Mouse (Mus musculus): Measurements from ENCODE around the gene Pdlim4.

Pdlim4 gene

GRCm38 (mm10) chr11:54068520-54069371 is at the start of gene Pdlim4:
Gene Pdlim4 (minus strand): TSS chr11:54069014.
- in situ Hi-C loops (cut with MboI; ENCODE audit: unreplicated experiment in 2 of 2): no loop called here

- in situ Hi-C loops (cut with MboI; ENCODE audit: unreplicated experiment in 2 of 2): loop anchor here in 1 of 2 experiments (25.0 kb wide), 1 partner anchor 770 kb away; no protein-coding TSS in a partner anchor
Measured at GRCm38 (mm10) chr11:54117096-54117495, 48.3 kb upstream of the Pdlim4 start.

DNA sequence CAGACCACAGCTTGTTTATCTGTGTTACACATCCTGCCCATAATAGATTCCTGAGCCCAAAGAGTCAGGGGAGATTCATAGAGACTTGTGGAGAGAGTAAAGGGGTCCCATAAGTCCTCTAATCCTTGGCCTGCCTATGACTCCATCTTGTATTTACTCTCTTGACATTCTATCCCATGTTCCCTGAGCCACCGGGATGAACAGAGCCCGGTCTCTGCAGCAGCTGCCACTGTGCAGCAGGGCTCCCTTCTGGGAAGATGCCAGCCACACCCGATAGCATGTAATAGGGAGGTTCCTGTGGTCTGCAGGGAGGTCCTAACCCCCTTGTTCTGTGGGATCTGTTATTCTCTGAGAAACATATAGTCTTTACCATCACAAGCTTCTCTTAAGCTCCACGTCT is 47.6 kb upstream of the Pdlim4 start:
- in situ Hi-C loops (cut with MboI; ENCODE audit: unreplicated experiment in 2 of 2): loop anchor here in 1 of 2 experiments (25.0 kb wide), 1 partner anchor 771 kb away; no protein-coding TSS in a partner anchor

DNA sequence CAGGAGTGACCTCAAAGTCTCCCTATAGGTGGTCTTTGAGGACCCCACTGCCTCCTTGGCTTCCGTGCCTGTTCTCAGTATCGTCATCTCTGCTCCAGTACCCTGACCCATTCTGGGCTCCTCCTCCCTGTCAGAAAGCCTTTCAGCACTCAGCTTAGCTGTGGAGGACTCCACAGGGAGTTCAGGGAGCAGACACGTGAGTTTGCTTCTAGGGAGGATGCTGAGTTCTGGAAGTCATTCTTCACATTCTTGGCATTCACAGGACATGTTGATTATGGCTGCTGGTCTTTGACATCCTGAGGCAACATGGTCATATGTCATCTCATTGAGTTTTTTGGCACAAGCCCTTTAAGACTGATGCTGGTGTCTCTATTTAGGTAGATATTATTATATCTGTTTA is 47.1 kb upstream of the Pdlim4 start:
- in situ Hi-C loops (cut with MboI; ENCODE audit: unreplicated experiment in 2 of 2): loop anchor here in 1 of 2 experiments (25.0 kb wide), 1 partner anchor 771 kb away; no protein-coding TSS in a partner anchor

GRCm38 (mm10) chr11:54115301-54115700 is 46.5 kb upstream of the Pdlim4 start:
- in situ Hi-C loops (cut with MboI; ENCODE audit: unreplicated experiment in 2 of 2): loop anchor here in 1 of 2 experiments (25.0 kb wide), 1 partner anchor 772 kb away; no protein-coding TSS in a partner anchor

GRCm38 (mm10) chr11:54114746-54115145 is 45.9 kb upstream of the Pdlim4 start:
- in situ Hi-C loops (cut with MboI; ENCODE audit: unreplicated experiment in 2 of 2): loop anchor here in 1 of 2 experiments (25.0 kb wide), 1 partner anchor 773 kb away; no protein-coding TSS in a partner anchor

DNA sequence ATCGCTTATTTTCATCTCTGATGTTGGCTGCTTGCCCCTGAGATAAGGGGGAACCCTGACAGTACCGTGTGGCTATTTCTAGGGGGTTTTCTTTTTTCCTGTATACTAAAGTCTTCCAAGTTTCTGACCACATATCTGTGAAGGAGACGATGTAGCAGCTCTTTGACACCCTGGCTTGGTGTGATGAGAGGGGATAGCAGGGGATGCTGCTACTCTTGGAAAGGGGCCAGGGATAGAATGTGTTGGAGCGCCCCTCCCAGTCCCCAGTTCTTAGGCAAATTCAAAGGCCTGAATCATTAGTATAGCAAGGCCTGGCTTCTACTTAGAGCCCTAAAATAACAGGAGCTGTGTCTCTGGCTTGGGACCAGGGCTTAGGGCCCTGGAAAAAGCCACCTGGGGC is 44.5 kb upstream of the Pdlim4 start:
- in situ Hi-C loops (cut with MboI; ENCODE audit: unreplicated experiment in 2 of 2): loop anchor here in 1 of 2 experiments (25.0 kb wide), 1 partner anchor 774 kb away; no protein-coding TSS in a partner anchor

- in situ Hi-C loops (cut with MboI; ENCODE audit: unreplicated experiment in 2 of 2): loop anchor here in 1 of 2 experiments (25.0 kb wide), 1 partner anchor 774 kb away; no protein-coding TSS in a partner anchor
Measured at GRCm38 (mm10) chr11:54112920-54113319, 44.1 kb upstream of the Pdlim4 start.

- in situ Hi-C loops (cut with MboI; ENCODE audit: unreplicated experiment in 2 of 2): loop anchor here in 1 of 2 experiments (25.0 kb wide), 1 partner anchor 775 kb away; no protein-coding TSS in a partner anchor
Measured at GRCm38 (mm10) chr11:54111976-54112741, 43.3 kb upstream of the Pdlim4 start.

DNA sequence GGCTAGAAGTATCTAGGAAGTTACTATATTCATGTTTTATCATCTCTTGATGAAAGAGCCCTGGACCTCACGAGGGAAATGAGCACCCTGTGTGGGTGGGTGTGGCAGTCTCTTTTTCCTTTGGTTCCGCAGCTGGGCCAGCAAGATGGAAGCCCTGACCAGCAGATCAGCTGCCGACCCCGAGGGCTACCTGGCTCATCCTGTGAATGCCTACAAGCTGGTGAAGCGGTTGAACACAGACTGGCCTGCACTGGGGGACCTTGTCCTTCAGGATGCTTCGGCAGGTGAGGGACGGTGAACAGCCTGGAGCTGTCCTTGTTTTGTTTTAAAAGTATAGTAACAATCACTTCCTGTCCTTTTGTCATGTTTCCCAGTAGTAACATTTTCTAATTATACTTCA is 42.5 kb upstream of the Pdlim4 start:
- in situ Hi-C loops (cut with MboI; ENCODE audit: unreplicated experiment in 2 of 2): loop anchor here in 1 of 2 experiments (25.0 kb wide), 1 partner anchor 776 kb away; no protein-coding TSS in a partner anchor

DNA sequence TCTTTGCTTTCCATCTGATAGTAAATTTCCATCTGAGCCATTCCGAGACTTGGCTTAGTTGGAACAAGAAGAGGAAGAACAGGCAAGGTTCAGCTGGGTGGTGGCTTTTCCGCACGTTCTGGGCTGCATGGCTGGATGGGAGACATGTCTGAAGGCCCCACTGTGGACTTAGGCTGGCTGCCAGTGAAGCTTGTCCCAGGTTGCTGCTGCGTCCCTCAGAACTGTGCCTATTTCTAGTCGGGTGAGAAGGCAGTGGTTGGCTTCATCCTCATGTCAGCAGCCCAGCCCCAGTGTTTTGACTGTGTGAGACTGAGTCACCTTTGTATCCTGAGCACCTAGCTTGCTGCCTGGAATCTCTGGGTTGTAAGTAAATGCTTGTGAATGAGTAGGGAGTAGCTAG is 40.1 kb upstream of the Pdlim4 start:
- in situ Hi-C loops (cut with MboI; ENCODE audit: unreplicated experiment in 2 of 2): loop anchor here in 1 of 2 experiments (25.0 kb wide), 1 partner anchor 778 kb away; no protein-coding TSS in a partner anchor

DNA sequence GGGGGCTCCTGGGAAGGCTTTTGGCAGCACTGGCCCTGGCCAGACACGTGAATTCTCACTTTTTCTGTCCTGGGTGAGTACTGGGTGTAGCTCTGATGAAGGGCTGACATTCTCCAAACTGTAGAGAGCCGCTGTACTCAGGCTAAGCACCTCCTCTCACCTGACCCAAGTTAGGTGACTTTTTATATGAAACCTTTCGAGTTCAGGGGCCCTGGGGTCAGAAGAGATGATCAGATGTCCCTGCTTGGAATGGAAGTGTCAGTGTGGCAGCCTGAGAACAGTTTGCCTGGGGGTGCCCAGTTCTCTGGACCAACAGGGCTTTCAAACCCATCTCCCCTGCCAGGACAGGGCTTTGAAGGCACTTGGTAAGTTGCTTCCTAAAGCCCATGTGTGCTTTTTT is 39.3 kb upstream of the Pdlim4 start:
- in situ Hi-C loops (cut with MboI; ENCODE audit: unreplicated experiment in 2 of 2): loop anchor here in 1 of 2 experiments (25.0 kb wide), 1 partner anchor 779 kb away; no protein-coding TSS in a partner anchor

DNA sequence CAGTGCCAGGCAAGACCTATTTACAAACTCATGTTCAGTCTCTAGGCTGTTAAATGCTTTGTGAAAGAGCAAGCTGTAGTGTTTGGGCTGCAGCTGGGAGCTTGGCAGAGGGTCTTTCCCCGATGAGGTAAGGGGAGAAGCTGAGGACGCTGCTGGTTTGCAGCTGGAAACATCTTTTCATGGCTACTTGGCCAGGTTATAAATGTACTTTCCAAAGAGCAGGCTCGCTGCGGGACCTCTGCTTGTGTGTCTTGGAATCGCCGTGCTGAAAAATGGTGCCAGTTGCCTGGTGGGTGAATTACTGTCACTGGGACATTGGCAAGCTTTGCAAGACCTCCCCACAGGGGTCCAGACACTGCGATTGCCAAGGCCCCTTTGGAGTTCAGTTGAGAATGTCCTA is 38.4 kb upstream of the Pdlim4 start:
- in situ Hi-C loops (cut with MboI; ENCODE audit: unreplicated experiment in 2 of 2): loop anchor here in 1 of 2 experiments (25.0 kb wide), 1 partner anchor 780 kb away; no protein-coding TSS in a partner anchor

- in situ Hi-C loops (cut with MboI; ENCODE audit: unreplicated experiment in 2 of 2): loop anchor here in 1 of 2 experiments (25.0 kb wide), 1 partner anchor 781 kb away; no protein-coding TSS in a partner anchor
Measured at GRCm38 (mm10) chr11:54106676-54107075, 37.9 kb upstream of the Pdlim4 start.

DNA sequence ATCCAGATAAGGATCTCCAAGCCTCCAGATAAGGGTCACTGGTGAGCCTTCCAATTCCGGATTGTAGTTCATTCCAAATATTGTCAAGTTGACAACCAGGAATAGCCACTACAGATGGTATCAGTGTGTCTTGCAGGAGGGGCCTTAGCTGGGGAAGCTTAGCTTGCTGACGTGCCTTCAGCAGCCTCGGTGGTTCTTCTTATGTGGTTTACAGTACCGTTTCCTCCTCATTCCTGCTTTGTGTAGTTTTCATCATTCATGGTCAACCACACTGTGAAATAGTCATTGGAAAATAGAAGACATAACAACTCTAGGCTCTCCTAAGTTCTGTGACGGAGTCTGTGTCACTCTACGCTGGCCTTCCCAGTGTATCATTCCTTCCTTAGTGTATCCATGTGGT is 36.2 kb upstream of the Pdlim4 start:
- in situ Hi-C loops (cut with MboI; ENCODE audit: unreplicated experiment in 2 of 2): loop anchor here in 1 of 2 experiments (25.0 kb wide), 1 partner anchor 782 kb away; no protein-coding TSS in a partner anchor

DNA sequence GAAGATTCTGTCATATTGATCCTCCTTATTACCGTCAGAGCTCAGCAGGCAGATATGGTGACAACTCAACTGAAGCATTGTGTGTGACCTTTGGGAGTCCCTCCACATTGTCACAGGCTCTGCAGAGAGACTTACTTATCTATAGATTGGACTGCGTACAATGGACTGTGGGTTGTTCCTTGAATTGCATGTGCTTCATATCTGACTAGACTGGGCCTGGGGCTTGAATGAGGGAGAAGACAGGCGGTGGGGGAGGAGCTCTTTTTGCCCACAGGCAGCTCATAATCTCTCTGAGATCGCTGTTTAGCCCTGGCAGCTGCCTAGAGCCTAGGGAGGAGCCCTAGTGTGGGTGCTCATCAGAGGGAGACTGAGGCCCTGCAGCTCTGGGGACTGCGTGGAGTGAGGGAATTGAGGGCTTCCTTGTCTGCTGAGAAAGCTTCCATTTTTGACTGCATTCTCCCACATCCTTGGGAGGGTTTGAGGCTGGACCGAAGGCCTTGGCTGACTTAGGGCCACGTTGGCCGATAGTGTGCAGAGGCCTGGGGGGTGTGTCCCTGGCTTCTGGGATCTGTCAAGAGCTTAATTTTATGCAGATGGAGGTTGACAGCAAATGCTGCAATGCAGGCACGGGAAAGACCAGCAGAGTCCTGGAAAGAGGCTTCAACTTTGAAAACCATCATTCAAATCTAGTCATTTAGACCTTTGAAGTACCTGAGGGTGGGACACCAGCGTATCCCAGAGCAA is 34.1 kb upstream of the Pdlim4 start:
- in situ Hi-C loops (cut with MboI; ENCODE audit: unreplicated experiment in 2 of 2): loop anchor here in 1 of 2 experiments (25.0 kb wide), 1 partner anchor 784 kb away; no protein-coding TSS in a partner anchor

DNA sequence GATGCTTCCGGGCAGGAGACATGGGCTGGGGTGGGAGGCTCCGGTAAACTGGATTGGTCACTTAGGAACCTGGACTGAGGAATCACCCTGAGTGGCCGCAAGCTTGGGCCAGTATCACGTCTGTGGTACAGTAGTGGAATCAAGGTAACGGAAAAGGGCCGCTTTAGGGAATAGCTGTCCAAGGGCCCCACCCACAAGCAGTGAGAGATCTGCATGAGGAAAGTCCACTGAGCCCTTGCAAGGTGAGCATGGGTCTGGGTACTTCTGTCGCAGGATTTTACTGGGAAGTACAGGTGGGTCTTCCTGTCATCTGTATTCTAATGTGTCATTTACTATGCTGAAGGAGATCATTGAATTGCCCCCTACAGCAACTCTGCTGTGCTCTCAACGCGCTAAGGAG is 32.9 kb upstream of the Pdlim4 start:
- in situ Hi-C loops (cut with MboI; ENCODE audit: unreplicated experiment in 2 of 2): loop anchor here in 1 of 2 experiments (25.0 kb wide), 1 partner anchor 786 kb away; no protein-coding TSS in a partner anchor

- in situ Hi-C loops (cut with MboI; ENCODE audit: unreplicated experiment in 2 of 2): loop anchor here in 1 of 2 experiments (25.0 kb wide), 1 partner anchor 786 kb away; no protein-coding TSS in a partner anchor
Measured at GRCm38 (mm10) chr11:54100692-54101591, 32.1 kb upstream of the Pdlim4 start.

Data from v-Abl transformed pro-B cells (cell line).